Mouse (Mus musculus): ENCODE measurements around the gene Chd4.

- TF ChIP-seq CTCF (IDR thresholded peaks at IDR 0.05; ENCODE audit: control insufficient read depth, insufficient read depth, insufficient replicate concordance, low read depth, low read length) (no peak), POLR2A (IDR thresholded peaks at IDR 0.05; ENCODE audit: control insufficient read depth, low read depth, low read length) (no peak)
Measured at GRCm38 (mm10) chr6:125071896-125072279, 23.9 kb upstream of the Chd4 start.
